Mouse (Mus musculus): ENCODE data around the gene Cpn2.

DNA sequence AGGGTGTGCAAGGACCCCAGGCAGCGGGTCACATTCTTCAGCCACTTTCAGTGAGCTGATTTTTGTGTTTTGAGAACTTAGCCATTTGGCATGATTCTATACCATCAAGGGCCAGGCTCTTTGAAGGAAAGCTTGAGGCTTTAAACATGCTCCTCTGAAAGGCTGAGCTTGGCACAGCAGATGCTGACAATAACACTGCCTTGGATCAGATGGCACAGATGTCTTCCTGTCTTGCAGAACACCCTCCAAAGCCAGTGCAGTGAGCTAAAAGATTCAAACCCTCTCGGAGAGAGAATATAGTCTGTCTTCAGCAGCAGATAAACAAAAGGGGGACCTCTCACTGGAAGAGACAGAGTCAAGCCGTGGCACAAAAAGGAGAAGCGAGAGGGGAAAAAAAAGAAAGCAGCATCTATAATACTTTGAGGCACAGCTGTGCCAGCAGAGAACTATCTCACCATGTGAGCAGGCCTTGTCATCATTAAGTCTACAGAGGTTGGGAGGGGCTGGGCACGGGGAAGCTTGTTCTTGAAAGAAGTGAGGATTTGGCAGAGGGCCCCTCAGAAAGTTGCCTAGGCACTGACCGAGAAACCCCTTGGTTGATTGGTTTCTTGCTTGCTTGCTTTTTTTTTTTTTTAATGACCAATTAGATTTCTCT, 4.8 kb upstream of the Cpn2 start:
- TF ChIP-seq MYOD1 (IDR thresholded peaks at IDR 0.05; ENCODE audit: control insufficient read depth, insufficient read length, low read depth): no peak
- TF ChIP-seq CEBPB (IDR thresholded peaks at IDR 0.05; ENCODE audit: low read depth): no peak
- TF ChIP-seq CTCF (IDR thresholded peaks at IDR 0.05; ENCODE audit: control insufficient read depth, insufficient read depth, insufficient read length): no peak
- no peak for TF ChIP-seq USF1 (IDR thresholded peaks at IDR 0.05; ENCODE audit: low read depth)
